Mouse (Mus musculus) kidney, adult 11 months (tissue): ENCODE measurements around the gene Olfr1009.
"Not testable (repeated sequence)": the region's sequence is repeated elsewhere in the genome, so short reads cannot be mapped to it uniquely, and the experiment has no call there.

Experiments used
- DNase-seq: peaks from one replicate; pipeline ENCODE4 v3.0.0; 2022

Gene Olfr1009

GRCm38 (mm10) chr2:85715119-85715518 is at the start of gene Olfr1009:
Gene Olfr1009, plus strand, starts transcription at chr2:85715419.
- DNase-seq, result no peak

- DNase-seq, result no peak
These were observed 36.6 kb upstream of the Olfr1009 start, which contains the start of gene Olfr1006 for GRCm38 (mm10) chr2:85678667-85679066. Gene Olfr1006, minus strand, starts transcription at chr2:85678767.

GRCm38 (mm10) chr2:85689131-85689530 is 26.1 kb upstream of the Olfr1009 start, which contains the start of gene Olfr1008:
Gene Olfr1008, plus strand, starts transcription at chr2:85689431.
- DNase-seq, result no peak

GRCm38 (mm10) chr2:85710680-85711079 is 4.5 kb upstream of the Olfr1009 start:
- not testable (repeated sequence) for DNase-seq

- DNase-seq, result no peak
These were observed 4.1 kb upstream of the Olfr1009 start for GRCm38 (mm10) chr2:85711159-85711558.

GRCm38 (mm10) chr2:85725793-85726192 is 10.6 kb downstream of the Olfr1009 start:
- DNase-seq, result no peak

- no peak for DNase-seq
These were observed 38.6 kb downstream of the Olfr1009 start for GRCm38 (mm10) chr2:85753822-85754221.

GRCm38 (mm10) chr2:85762666-85763065 is 47.4 kb downstream of the Olfr1009 start, which contains the start of gene Olfr1012:
Gene Olfr1012, minus strand, starts transcription at chr2:85762766.
- no peak for DNase-seq

- no peak for DNase-seq
These were observed 51.6 kb downstream of the Olfr1009 start, which contains the start of gene Olfr1013 for GRCm38 (mm10) chr2:85766798-85767197. Gene Olfr1013, plus strand, starts transcription at chr2:85767098.

GRCm38 (mm10) chr2:85772413-85772812 is 57.2 kb downstream of the Olfr1009 start, which contains the start of gene Olfr1014:
Gene Olfr1014, plus strand, starts transcription at chr2:85772713.
- DNase-seq, result no peak
